Mouse (Mus musculus) right cerebral cortex, postnatal 10 days (tissue): ENCODE results near the gene Cdk11b.
A peak's percentile ranks its signal among the peaks of the same experiment; 100 is the strongest.
"Not testable (repeated sequence)": the region's sequence is repeated elsewhere in the genome, so short reads cannot be mapped to it uniquely, and the experiment has no call there.

Source experiments
- DNase-seq, 2 experiments: peaks; one replicate each; pipeline ENCODE4 v3.0.0; 2021; ENCODE audit warnings: low spot score in 2 of 2

Cdk11b gene

GRCm38 (mm10) chr4:155668689-155669597 is 44.3 kb downstream of the Cdk11b start, which contains the start of gene Mib2:
Mib2 (minus strand) TSS chr4:155669198.
- peak; percentile 98 to 99 for DNase-seq

GRCm38 (mm10) chr4:155669598-155670075 is 45.0 kb downstream of the Cdk11b start:
- DNase-seq, result no peak

GRCm38 (mm10) chr4:155670236-155670635 is 45.6 kb downstream of the Cdk11b start:
- DNase-seq, result not testable (repeated sequence)

GRCm38 (mm10) chr4:155672082-155672481 is 47.4 kb downstream of the Cdk11b start:
- no peak for DNase-seq

- DNase-seq, result no peak
Measured at GRCm38 (mm10) chr4:155675991-155676390, 51.3 kb downstream of the Cdk11b start.

GRCm38 (mm10) chr4:155683670-155684277 is 59.1 kb downstream of the Cdk11b start:
- DNase-seq, result not testable (repeated sequence)

- DNase-seq, result not testable (repeated sequence)
Measured at GRCm38 (mm10) chr4:155687764-155688163, 63.1 kb downstream of the Cdk11b start.

- DNase-seq, result peak; percentile 69 to 71
Measured at GRCm38 (mm10) chr4:155690571-155691375, 66.1 kb downstream of the Cdk11b start.

GRCm38 (mm10) chr4:155692421-155692820 is 67.8 kb downstream of the Cdk11b start:
- DNase-seq, result no peak

GRCm38 (mm10) chr4:155694111-155694481 is 69.4 kb downstream of the Cdk11b start, which contains the start of gene Fndc10:
Fndc10 (plus strand) TSS chr4:155694342.
- peak; percentile 86 for DNase-seq

- DNase-seq, result peak; percentile 86 to 90
Measured at GRCm38 (mm10) chr4:155694482-155695401, 70.1 kb downstream of the Cdk11b start.

- peak in 1 of 2 experiments; percentile 33 for DNase-seq
Measured at GRCm38 (mm10) chr4:155695531-155696062, 70.9 kb downstream of the Cdk11b start.

GRCm38 (mm10) chr4:155696261-155697255 is 71.9 kb downstream of the Cdk11b start:
- peak in 1 of 2 experiments; percentile 41 for DNase-seq
